Mouse (Mus musculus) C2C12 (cell line): Measurements from ENCODE around the gene Jdp2.

ENCODE experiments used
- CTCF ChIP-seq: IDR thresholded peaks from one replicate; pipeline ENCODE4 v1.5.1; 2011; ENCODE audit not compliant: control insufficient read depth, insufficient read depth, insufficient read length
- MAX ChIP-seq: IDR thresholded peaks from one replicate; pipeline ENCODE4 v1.6.1; 2011; ENCODE audit warnings: mild to moderate bottlenecking, control low read depth
- USF1 ChIP-seq: IDR thresholded peaks from one replicate; pipeline ENCODE4 v1.6.1; 2011; ENCODE audit warnings: low read depth, mild to moderate bottlenecking, control low read depth, moderate library complexity

DNA sequence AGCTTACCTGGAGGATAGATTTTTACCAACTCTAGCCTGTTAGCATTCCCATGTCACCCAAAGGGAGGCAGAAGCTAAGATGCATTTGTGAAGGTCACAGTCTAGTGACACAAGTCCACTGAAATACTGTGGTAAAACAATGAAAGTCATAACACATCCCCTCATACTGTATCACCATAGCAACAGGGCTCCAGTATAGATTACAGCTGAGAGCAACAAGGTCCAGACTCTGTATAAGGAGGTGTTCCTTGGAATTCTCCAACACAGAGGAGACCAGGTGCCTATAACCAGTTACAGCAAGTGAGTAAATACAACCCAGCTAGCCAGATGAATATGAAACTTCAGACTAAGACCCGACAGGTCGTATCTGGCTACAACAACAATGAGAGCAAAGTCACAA lies 33.4 kb upstream of the Jdp2 start:
- TF ChIP-seq CTCF: no peak
- TF ChIP-seq MAX: no peak
- no peak for TF ChIP-seq USF1
